Mouse (Mus musculus) hindbrain, embryonic 13.5 days (tissue): ENCODE measurements around the gene Eif1. TPM values are rescaled to one million over a fixed set of nuclear protein-coding genes. Genes with fewer than 3 reads are reported as not detected.
"Not testable (repeated sequence)": the region's sequence is repeated elsewhere in the genome, so short reads cannot be mapped to it uniquely, and the experiment has no call there.

ENCODE experiments used
- ATAC-seq: fragments of 200-750 bp; cut with Nextera tagmentation; 2 replicates; pipeline ENCODE4 v1.8.0; 2017; ENCODE audit warnings: moderate TSS enrichment; ENCODE audit not compliant: low FRiP score
- H3K27ac ChIP-seq: fragments of 300-500 bp; sonication (generic); 2 replicates; pipeline ENCODE4 v1.5.1; 2015; ENCODE audit warnings: inconsistent platforms, mild to moderate bottlenecking, moderate library complexity
- H3K27me3 ChIP-seq: fragments of 300-500 bp; sonication (generic); 2 replicates; pipeline ENCODE4 v1.6.1; 2015; ENCODE audit warnings: mild to moderate bottlenecking, inconsistent platforms
- H3K36me3 ChIP-seq: fragments of 300-500 bp; sonication (generic); 2 replicates; pipeline ENCODE4 v1.6.1; 2015; ENCODE audit warnings: mild to moderate bottlenecking, inconsistent platforms
- H3K4me1 ChIP-seq: fragments of 300-500 bp; sonication (generic); replicated peaks from 2 replicates; pipeline ENCODE4 v1.6.1; 2015; ENCODE audit warnings: inconsistent platforms
- H3K4me2 ChIP-seq: fragments of 300-500 bp; sonication (generic); 2 replicates; pipeline ENCODE4 v1.6.1; 2015; ENCODE audit warnings: inconsistent platforms, mild to moderate bottlenecking, moderate library complexity
- H3K4me3 ChIP-seq: fragments of 300-500 bp; sonication (generic); 2 replicates; pipeline ENCODE4 v1.5.1; 2015; ENCODE audit warnings: mild to moderate bottlenecking, inconsistent platforms
- H3K9ac ChIP-seq: fragments of 300-500 bp; sonication (generic); 2 replicates; pipeline ENCODE4 v1.6.1; 2015; ENCODE audit warnings: mild to moderate bottlenecking, inconsistent platforms
- H3K9me3 ChIP-seq: fragments of 300-500 bp; sonication (generic); 2 replicates; pipeline ENCODE4 v1.6.1; 2016; ENCODE audit warnings: inconsistent platforms
- WGBS: fragments of 180-500 bp; shearing (Covaris S2); methylation state at CpG from one replicate; pipeline ENCODE4 v1.1.7; 2015; 5-methylcytosine and 5-hydroxymethylcytosine counted together
- polyA plus RNA-seq: library from polyadenylated mRNA; unstranded; fragments of >200 nt; fragmentation: Nextera tagmentation; extraction: Ambion mirVana; gene quantifications from 2 replicates; pipeline ENCODE4 v1.2.1, GENCODE M21; 2015

The Eif1 gene
- polyA plus RNA-seq, 1 experiment from 2014 or later = 1,436 TPM

- no CpG with 5 or more reads among the region's 13 CpGs for whole genome bisulfite sequencing
- not testable (repeated sequence) for H3K9ac ChIP-seq, H3K27ac ChIP-seq, H3K4me2 ChIP-seq, H3K4me3 ChIP-seq, H3K36me3 ChIP-seq, H3K9me3 ChIP-seq, ATAC-seq
- Histone ChIP-seq H3K27me3 (peaks cover 39% of the 10 kb centered on the region), H3K4me1 (peaks cover 18% of the 10 kb centered on the region)
These were observed 41.4 kb downstream of the Eif1 start for GRCm38 (mm10) chr11:100361059-100361458.

- H3K9ac ChIP-seq = no peak overlapping the region
- H3K9me3 ChIP-seq = no peaks in the 10 kb centered on the region
- H3K27me3 ChIP-seq = peaks cover 27% of the 10 kb centered on the region
- H3K27ac ChIP-seq = no peak overlapping the region
- H3K4me2 ChIP-seq = no peak overlapping the region
- H3K4me3 ChIP-seq = no peak overlapping the region
- WGBS = 15% methylated on average over 8 of the region's 8 CpGs
- H3K36me3 ChIP-seq = no peaks in the 10 kb centered on the region
- H3K4me1 ChIP-seq = peaks cover 12% of the 10 kb centered on the region
- ATAC-seq = 0 out of 2 replicates have a peak, but pooled peaks have one; percentile 25
These were observed 42.7 kb downstream of the Eif1 start for GRCm38 (mm10) chr11:100362209-100362978.

GRCm38 (mm10) chr11:100362979-100363562 is 43.4 kb downstream of the Eif1 start:
- no peak overlapping the region for H3K9ac ChIP-seq
- H3K27ac ChIP-seq = no peak overlapping the region
- 27% methylated on average over 12 of the region's 12 CpGs for WGBS
- no peaks in the 10 kb centered on the region for H3K9me3 ChIP-seq
- peaks cover 12% of the 10 kb centered on the region for H3K4me1 ChIP-seq
- H3K36me3 ChIP-seq = no peaks in the 10 kb centered on the region
- no peak for ATAC-seq
- peaks cover 22% of the 10 kb centered on the region for H3K27me3 ChIP-seq
- no peak overlapping the region for H3K4me2 ChIP-seq
- H3K4me3 ChIP-seq = no peak overlapping the region

- Histone ChIP-seq H3K9me3 (no peaks in the 10 kb centered on the region), H3K36me3 (peaks cover 45% of the 10 kb centered on the region), H3K9ac (no peak overlapping the region; the same call in 1 of the 2 replicates), H3K4me1 (no peaks in the 10 kb centered on the region), H3K27ac (no peak overlapping the region), H3K4me3 (no peak overlapping the region), H3K27me3 (no peaks in the 10 kb centered on the region), H3K4me2 (no peak overlapping the region)
- WGBS = 79% methylated on average over 7 of the region's 7 CpGs
- ATAC-seq = no peak
These were observed 49.5 kb downstream of the Eif1 start for GRCm38 (mm10) chr11:100369145-100369544.

GRCm38 (mm10) chr11:100369822-100370221 is 50.1 kb downstream of the Eif1 start:
- no peaks in the 10 kb centered on the region for H3K4me1 ChIP-seq
- peaks cover 49% of the 10 kb centered on the region for H3K36me3 ChIP-seq
- no peaks in the 10 kb centered on the region for H3K27me3 ChIP-seq
- WGBS = 81% methylated on average over 8 of the region's 8 CpGs
- no peak overlapping the region for H3K9ac ChIP-seq
- H3K9me3 ChIP-seq = no peaks in the 10 kb centered on the region
- no peak overlapping the region for H3K4me3 ChIP-seq
- no peak overlapping the region for H3K27ac ChIP-seq
- H3K4me2 ChIP-seq = no peak overlapping the region
- no peak for ATAC-seq

Other genes starting within 250 kb of the Eif1 start
- gene Krt32, start 231.7 kb upstream of the Eif1 start, polyA plus RNA-seq = not detected in 2 replicates
- gene Krt35, start 223.6 kb upstream of the Eif1 start, polyA plus RNA-seq = not detected in 2 replicates
- gene Krt36, start 214.3 kb upstream of the Eif1 start, polyA plus RNA-seq = not detected in 2 replicates
- gene Krt13, start 198.3 kb upstream of the Eif1 start, polyA plus RNA-seq = 0.57 TPM in 1 of 2 replicates, not detected in the other
- 0.22 and 1.2 TPM in 2 replicates for gene Krt15, start 184.0 kb upstream of the Eif1 start, polyA plus RNA-seq
- 1.00 and 1.2 TPM in 2 replicates for gene Krt19, start 171.2 kb upstream of the Eif1 start, polyA plus RNA-seq
- not detected in 2 replicates for gene Krt9, start 126.6 kb upstream of the Eif1 start, polyA plus RNA-seq
- 0.12 and 0.39 TPM in 2 replicates for gene Krt14, start 112.3 kb upstream of the Eif1 start, polyA plus RNA-seq
- gene Krt16, start 71.0 kb upstream of the Eif1 start, polyA plus RNA-seq = not detected in 2 replicates
- gene Krt17, start 58.9 kb upstream of the Eif1 start, polyA plus RNA-seq = 0.17 TPM in 1 of 2 replicates, not detected in the other
- not detected in 2 replicates for gene Krt42, start 50.0 kb upstream of the Eif1 start, polyA plus RNA-seq
- gene Gast, start 14.5 kb downstream of the Eif1 start, polyA plus RNA-seq = 0.66 and 1.7 TPM in 2 replicates
- gene Hap1, start 36.2 kb downstream of the Eif1 start, polyA plus RNA-seq = 94.1 and 94.4 TPM in 2 replicates
- gene Jup, start 77.9 kb downstream of the Eif1 start, polyA plus RNA-seq = 65.5 and 73.9 TPM in 2 replicates
- gene P3h4, start 95.0 kb downstream of the Eif1 start, polyA plus RNA-seq = 17.6 and 20.2 TPM in 2 replicates
- gene Fkbp10, start 95.8 kb downstream of the Eif1 start, polyA plus RNA-seq = 27.2 and 32.3 TPM in 2 replicates
- 103 and 106 TPM in 2 replicates for gene Nt5c3b, start 121.9 kb downstream of the Eif1 start, polyA plus RNA-seq
- gene Klhl10, start 122.0 kb downstream of the Eif1 start, polyA plus RNA-seq = 0.75 and 0.84 TPM in 2 replicates
- gene Klhl11, start 152.9 kb downstream of the Eif1 start, polyA plus RNA-seq = 11.0 and 12.2 TPM in 2 replicates
- gene Acly, start 208.1 kb downstream of the Eif1 start, polyA plus RNA-seq = 255 and 257 TPM in 2 replicates
- 2.0 and 2.8 TPM in 2 replicates for gene Ttc25, start 225.7 kb downstream of the Eif1 start, polyA plus RNA-seq